Mouse (Mus musculus): ENCODE results near the gene Steap1. TPM values are rescaled to one million over a fixed set of nuclear protein-coding genes. Genes with fewer than 3 reads are reported as not detected.

Gene Steap1
- total RNA-seq, 1 experiment: 45.6 TPM

GRCm38 (mm10) chr5:5686973-5687372 lies 62.2 kb downstream of the Steap1 start:
- Histone ChIP-seq H3K27ac (ENCODE audit: insufficient read depth, low read depth, low read length, poor library complexity, severe bottlenecking) (peak overlapping the region; percentile 20; the same call in 1 of the 2 replicates), H3K9me3 (ENCODE audit: control insufficient read depth, insufficient read depth, low read depth, low read length) (no peaks in the 10 kb centered on the region), H3K4me3 (ENCODE audit: insufficient read depth in 1 of 2, low read depth in 1 of 2, low read length in 2 of 2, poor library complexity in 1 of 2, severe bottlenecking in 1 of 2) (no peak overlapping the region), H3K9ac (ENCODE audit: insufficient read depth, low read depth, low read length, poor library complexity, severe bottlenecking) (no peak overlapping the region), H3K4me1 (ENCODE audit: control insufficient read depth in 2 of 2, insufficient read depth in 2 of 2, low read length in 2 of 2, poor library complexity in 1 of 2) (peaks cover 5 to 17% of the 10 kb centered on the region in 2 experiments; a peak in 3 of 4 replicates), H3K36me3 (ENCODE audit: control insufficient read depth, insufficient read depth, low read length, poor library complexity, severe bottlenecking) (no peaks in the 10 kb centered on the region)
- DNase-seq (ENCODE audit: low read depth, low spot score): peak; percentile 47
- in situ Hi-C loops (cut with MboI; ENCODE audit: low sequenced_read_pairs in 2 of 2, unreplicated experiment in 2 of 2): no loop called here
- TF ChIP-seq MAFK (IDR thresholded peaks at IDR 0.05; ENCODE audit: insufficient read depth, low read depth, low read length) (peak; percentile 90), CHD2 (IDR thresholded peaks at IDR 0.05; ENCODE audit: low read depth, low read length) (no peak)

Other genes with a start within 250 kb of the Steap1 start
- 42.9 and 52.7 TPM in 2 replicates for gene Cldn12, start 234.4 kb downstream of the Steap1 start, total RNA-seq (2012; rRNA removed)
- gene Gtpbp10, start 189.8 kb downstream of the Steap1 start, total RNA-seq (2012; rRNA removed): 36.4 and 39.1 TPM in 2 replicates
- gene Gm8773, start 175.5 kb downstream of the Steap1 start, total RNA-seq (2012; rRNA removed): 0.22 and 0.48 TPM in 2 replicates
- 4.3 and 4.6 TPM in 2 replicates for gene Cfap69, start 85.1 kb downstream of the Steap1 start, total RNA-seq (2012; rRNA removed)
- gene Steap2, start 54.7 kb downstream of the Steap1 start, total RNA-seq (2012; rRNA removed): 26.4 and 33.2 TPM in 2 replicates

All from ES-E14 (cell line).